Mouse (Mus musculus): Measurements from ENCODE around the gene Llgl1. TPM values are rescaled to one million over a fixed set of nuclear protein-coding genes. Genes with fewer than 3 reads are reported as not detected.

Gene Llgl1
- total RNA-seq, 2 experiments from 2014 or later = 42.5 to 47.3 TPM

DNA sequence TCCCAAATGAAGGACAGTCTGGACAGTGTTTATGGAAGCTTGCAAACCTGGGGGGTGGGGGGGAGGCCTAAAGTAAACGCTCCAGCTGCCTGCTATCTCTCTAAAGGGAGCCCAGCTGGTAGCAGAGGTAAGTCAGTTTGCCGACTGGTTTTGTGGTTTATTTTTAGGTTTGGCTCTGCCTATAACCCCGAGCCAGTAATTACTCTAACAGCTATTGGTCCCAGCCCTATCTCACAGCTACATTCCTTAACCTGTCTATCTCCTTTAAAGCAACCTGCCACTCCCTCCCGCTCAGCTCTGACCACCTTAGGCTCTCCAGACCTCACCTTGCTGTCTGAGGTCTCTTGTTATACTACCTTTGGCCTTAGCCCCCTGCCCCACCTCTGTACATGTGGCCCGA lies 19.7 kb downstream of the Llgl1 start:
- no peak for DNase-seq (ENCODE audit: low spot score in 2 of 2)

DNA sequence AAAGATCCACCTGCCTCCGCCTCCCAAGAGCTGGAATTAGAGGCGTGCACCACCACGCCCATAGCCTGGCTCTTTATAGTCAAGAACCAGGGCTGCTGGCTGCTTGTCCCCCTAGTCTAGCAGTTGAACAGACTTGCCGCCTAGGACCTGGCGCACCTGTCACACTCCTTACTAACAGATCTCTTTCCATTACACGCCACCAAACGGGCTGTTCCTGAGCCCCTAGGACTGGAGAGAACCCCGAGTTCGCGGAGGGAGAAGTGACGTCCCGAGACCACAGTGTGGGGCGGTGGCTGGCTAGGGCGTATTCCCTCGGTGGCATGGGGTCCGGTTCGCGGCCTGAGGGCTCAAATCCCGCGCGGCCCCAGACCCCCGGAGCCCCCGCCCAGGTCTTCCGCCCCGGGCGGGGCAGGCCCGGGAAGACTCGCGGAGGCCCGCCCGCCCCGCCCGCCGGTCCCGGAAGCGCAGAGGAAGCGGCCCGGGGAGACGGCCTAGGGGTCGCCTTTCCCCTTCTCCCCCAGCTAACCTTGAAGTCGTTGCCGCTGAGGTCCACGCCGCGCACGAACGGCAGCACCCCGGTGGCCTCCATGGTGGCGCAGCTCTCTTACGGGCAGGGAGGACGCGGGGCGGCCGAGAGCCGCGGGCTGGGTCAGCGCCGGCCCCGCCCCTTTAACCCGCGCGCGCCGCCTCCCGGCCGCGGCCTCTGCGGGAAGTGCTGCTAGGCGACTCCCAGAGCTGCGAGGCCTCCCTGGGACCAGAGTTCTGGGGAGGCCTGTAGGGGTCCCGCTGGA lies 27.3 kb downstream of the Llgl1 start, which contains the start of gene Flii:
Gene Flii (minus strand): TSS at position 663 of the 791 bp plus-strand sequence.
- peak; percentile 73 to 85 for DNase-seq (ENCODE audit: low spot score in 2 of 2)

DNA sequence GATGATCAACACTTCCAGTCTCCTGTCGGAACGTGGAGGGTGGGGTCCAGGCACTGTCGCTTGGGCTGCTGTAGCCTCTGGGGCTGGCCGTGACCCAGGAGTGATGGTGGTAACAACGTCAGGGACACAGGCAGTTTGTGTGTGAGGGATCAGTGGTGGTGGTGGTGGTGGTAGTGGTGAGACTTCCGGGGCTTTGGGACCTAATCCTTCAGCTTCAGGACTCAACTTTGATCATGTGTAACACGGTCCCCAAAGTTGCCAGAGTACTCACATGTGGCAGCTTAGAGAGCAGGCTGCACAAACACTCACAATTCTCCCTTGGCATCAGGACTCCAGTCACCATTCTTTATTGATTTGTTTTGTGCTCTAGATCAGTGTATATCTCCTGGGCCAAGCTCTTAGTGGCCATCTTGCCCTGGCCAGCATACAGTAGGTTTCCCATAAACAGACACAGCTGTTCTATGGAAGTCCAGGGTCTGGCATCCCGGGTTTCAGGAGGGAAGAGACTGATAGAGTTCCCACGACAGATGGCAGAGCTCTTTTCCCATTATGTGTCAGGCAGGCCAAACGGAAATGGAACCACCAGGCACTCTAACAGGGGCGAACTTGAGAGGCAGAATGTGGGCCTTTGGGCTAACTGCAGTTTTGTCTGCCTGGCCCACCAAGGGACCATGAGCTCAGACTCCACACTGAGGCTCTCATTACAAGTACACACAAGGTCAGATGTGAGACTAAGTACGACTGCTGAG lies 28.0 kb downstream of the Llgl1 start:
- peak; percentile 18 to 34 for DNase-seq (ENCODE audit: low spot score in 2 of 2)

DNA sequence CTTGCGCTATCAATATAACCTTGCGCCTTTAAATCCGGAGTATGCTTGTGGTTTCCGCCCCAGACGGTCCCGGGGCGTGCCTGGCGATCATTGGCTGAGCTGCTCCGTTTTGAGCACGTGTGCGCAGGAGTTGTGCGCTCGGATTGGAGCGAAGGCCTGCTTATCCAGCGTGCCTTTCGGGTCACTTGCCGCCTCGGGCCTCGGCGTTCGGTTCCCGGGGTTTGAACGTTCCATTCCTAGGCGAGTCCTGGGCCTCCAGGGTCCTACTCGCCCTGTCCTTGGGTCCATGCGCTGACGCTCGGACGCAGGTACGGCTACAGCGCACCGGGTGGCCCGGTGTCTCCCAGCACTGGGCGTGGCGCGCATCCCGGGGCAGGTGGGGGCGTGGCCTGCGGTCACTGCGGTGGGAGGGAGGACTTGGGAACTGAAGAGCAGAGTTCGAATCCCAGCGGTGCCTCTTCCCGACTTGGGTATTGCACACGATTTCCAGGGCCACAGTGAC lies 28.8 kb downstream of the Llgl1 start, which contains the start of gene Mief2:
Gene Mief2 (plus strand): TSS at position 139 of the 502 bp plus-strand sequence.
- peak; percentile 90 to 93 for DNase-seq (ENCODE audit: low spot score in 2 of 2)

DNA sequence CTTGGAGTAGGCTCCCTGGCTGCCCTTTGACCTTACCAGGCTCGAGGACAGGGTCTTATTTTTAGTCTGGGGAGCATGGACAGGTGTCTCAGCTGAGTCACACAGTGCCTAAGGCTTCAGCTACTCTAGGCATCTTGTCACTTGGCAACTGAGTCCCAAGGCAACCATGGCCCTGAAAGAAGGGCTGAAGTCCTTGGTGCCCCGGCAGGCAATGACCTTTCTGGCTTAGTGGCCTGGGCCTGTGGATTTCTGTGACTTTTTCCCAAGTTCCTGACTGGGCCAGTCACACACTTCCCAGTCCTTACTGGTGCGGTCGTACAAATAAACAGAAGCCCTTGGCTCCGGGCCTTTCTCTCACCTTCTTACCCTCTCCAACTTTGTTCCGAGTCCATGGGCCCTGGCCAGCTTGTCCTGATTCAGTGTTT lies 29.7 kb downstream of the Llgl1 start:
- peak in 1 of 2 experiments; percentile 5 for DNase-seq (ENCODE audit: low spot score in 2 of 2)

DNA sequence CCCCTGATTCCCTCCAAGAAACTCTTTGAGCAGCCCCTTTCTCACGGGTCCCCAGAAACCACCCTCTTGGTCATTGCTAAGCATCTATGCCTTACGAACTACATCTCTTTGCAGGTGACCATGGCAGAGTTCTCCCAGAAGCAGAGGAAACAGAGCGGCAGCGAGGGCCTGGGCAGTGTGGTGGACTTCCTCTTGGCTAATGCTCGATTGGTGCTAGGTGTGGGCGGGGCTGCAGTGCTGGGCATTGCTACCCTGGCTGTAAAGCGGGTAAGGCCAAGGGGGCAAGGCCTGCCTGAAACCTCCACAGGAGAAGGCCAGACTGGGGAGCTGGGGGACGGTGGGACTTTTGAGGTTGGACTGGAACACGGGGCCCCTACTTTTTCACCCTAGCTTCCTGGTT lies 30.6 kb downstream of the Llgl1 start:
- peak in 1 of 2 experiments; percentile 3 for DNase-seq (ENCODE audit: low spot score in 2 of 2)

DNA sequence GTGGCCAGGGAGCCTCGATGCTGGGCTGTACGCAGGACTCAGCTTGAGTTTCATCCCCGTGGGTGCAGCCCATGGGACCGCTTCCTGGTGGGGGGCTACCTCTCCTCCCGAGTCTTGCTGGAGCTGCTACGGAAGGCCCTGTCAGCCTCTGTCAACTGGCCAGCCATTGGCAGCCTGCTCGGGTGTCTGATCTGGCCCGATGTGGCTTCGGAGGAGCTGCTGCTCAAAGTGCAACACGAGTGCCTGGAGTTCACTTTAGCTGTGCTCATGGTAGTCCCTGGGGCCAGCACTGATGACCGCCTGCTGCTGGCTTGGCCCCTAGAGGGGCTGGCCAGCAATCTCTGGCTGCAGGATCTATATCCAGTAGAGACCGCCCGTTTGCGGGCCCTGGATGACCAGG lies 31.7 kb downstream of the Llgl1 start:
- peak in 1 of 2 experiments; percentile 3 for DNase-seq (ENCODE audit: low spot score in 2 of 2)

DNA sequence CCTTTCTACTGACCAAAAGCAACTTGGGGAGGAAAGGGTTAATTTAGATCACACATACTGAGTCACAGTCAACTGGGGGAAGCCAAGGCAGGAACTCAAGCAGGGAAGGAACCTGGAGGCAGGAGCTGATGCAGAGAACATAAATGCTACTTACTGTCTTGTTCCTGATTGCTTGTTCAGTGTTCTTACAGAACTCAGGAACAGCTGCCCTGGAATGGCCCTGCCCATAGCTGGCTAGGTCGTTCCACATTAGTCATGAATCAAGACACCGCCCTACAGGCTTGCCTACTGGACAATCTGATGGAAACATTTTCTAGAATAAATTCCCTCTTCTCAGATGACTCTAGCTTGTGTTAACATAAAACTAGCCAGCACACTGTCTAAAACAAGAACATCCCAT lies 34.7 kb downstream of the Llgl1 start:
- DNase-seq (ENCODE audit: low spot score in 2 of 2) = no peak

DNA sequence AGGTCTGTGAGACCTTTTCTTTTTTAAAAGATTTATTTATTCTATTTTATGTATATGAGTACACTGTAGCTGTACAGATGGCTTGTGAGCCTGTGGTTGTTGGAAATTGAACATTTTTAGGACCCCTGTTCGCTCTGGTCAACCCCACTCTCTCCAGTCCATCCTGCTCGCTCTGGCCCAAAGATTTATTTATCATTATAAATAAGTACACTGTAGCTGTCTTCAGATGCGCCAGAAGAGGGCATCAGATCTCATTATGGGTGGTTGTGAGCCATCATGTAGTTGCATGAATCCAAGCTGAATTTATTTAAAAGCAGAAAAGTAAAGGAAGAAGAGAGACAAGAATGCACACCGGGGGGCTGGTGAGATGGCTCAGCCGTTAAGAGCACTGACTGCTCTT lies 35.7 kb downstream of the Llgl1 start:
- no peak for DNase-seq (ENCODE audit: low spot score in 2 of 2)

DNA sequence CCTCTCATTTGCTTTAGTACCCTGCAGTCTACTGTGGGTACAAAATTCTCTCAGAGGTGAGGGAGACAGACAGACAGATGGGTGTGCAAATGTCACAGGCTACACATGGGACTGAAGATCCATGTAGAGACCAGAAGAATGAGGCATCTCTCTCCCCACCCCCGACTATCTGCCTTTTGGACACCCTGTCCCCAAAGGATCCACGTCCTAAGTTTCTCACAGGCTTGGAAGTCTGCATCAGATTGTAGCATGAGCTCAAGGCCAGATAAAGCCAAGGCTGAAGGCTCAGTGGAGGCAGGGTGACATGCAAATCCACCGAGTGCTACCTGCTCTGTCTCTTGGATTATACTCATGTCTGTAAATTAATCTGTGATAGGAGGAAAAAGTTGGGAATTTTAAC lies 37.0 kb downstream of the Llgl1 start:
- DNase-seq (ENCODE audit: low spot score in 2 of 2) = no peak

DNA sequence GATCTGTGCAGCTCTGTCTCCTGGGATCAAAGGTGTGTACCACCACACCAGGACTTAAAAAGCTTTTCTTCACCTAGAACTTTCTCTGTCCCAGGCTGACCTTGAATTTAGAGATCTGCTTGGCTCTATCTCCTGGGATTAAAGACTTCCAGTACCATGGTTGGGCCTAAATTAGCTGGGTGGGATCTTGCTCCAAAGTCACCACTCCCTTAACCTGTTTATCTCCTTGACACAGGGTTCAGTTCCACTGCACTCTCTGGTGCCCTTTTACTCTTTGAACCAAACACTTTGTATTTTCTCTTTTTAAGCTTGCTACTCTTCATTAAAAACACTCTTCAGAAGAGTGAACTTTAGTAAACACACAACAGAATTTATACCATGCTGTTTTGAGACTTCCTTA lies 37.9 kb downstream of the Llgl1 start:
- no peak for DNase-seq (ENCODE audit: low spot score in 2 of 2)

DNA sequence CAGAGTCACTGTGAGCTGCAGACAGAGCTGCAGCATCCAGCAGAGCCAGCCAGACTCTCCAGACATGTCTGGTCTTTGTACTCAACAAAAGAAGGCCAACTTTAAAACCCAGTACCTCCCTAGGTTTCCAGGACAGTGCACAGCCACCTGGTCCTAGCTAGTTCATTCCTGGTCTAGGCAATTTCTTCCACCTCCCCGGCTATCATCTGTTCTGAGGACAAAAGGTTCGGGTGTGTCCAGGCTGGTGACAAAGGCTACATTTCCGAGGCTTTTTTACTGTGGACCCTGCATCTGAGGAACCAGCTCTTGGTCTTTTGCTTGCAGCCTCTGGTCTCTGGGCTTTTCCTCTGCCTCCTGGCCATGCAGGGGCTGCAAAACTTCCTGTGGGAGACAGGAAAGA lies 40.8 kb downstream of the Llgl1 start:
- DNase-seq (ENCODE audit: low spot score in 2 of 2) = no peak

DNA sequence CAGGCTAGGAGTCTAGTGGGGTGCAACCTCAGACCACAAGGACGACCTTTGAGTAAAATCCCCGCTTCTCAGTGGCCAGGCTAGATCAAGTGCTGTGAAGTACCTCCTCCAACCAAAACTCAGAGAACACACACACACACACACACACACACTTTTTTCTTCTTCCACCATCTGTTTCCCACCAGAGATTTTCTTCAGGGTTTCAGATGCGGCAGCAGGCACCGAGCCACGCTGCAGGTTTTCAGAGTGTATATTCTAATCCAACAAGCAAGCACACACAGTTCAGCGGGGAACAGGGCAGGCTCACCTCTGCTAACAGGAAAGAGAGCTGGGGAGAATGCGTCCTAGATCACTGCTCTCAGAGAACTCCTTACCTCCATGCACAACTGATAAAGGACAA lies 56.0 kb downstream of the Llgl1 start:
- no peak for DNase-seq (ENCODE audit: low spot score in 2 of 2)

DNA sequence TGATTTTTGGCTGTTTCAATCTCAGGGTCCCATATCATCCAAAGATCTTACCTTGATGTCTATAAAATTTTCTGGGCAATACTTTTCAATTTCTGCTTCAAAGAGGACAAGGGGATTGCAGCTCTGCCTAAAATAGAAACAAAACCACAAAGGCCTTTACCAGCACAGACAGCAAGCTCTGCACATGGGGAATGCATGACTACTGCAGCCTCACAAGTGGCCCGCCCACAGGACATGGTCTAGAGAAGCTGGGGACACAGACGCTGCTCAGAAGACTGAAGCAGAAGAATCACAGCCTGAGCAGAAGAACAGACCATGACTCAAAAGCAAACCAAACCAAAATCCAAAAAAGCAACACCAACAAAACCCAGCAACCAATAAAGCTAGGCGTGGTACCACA lies 62.2 kb downstream of the Llgl1 start:
- no peak for DNase-seq (ENCODE audit: low spot score in 2 of 2)

Small RNAs within 50 kb of the gene (microRNA-seq; reads per million reads assigned to microRNA genes)
- 2.7 to 4.0 reads per million in 2 experiments for gene Mir5100

Other genes with a start within 250 kb of the Llgl1 start
- gene Drg2, start 245.1 kb upstream of the Llgl1 start, total RNA-seq (2021) = 10 to 100 TPM; 64.2 to 73.8 TPM
- gene Myo15, start 230.4 kb upstream of the Llgl1 start, total RNA-seq (2021) = under 1 TPM; 0.13 to 0.18 TPM
- 10 to 100 TPM; 39.0 to 40.1 TPM for gene Alkbh5, start 163.3 kb upstream of the Llgl1 start, total RNA-seq (2021)
- 10 to 100 TPM; 54.7 to 57.8 TPM for gene Flii, start 27.5 kb downstream of the Llgl1 start, total RNA-seq (2021)
- 10 to 100 TPM; 25.4 to 27.7 TPM for gene Mief2, start 28.7 kb downstream of the Llgl1 start, total RNA-seq (2021)
- 1 to 10 TPM; 5.8 to 6.1 TPM for gene Top3a, start 77.6 kb downstream of the Llgl1 start, total RNA-seq (2021)
- gene Smcr8, start 77.8 kb downstream of the Llgl1 start, total RNA-seq (2021) = 10 to 100 TPM; 22.1 to 23.6 TPM
- 1 to 10 TPM; 3.9 to 7.1 TPM for gene Shmt1, start 112.0 kb downstream of the Llgl1 start, total RNA-seq (2021)
- gene Dhrs7b, start 130.9 kb downstream of the Llgl1 start, total RNA-seq (2021) = 10 to 100 TPM; 26.1 to 27.4 TPM
- gene Tmem11, start 179.5 kb downstream of the Llgl1 start, total RNA-seq (2021) = 10 to 100 TPM; 22.9 to 25.5 TPM
- gene Natd1, start 215.0 kb downstream of the Llgl1 start, total RNA-seq (2021) = 10 to 100 TPM; 13.3 to 16.8 TPM
- gene Map2k3, start 232.3 kb downstream of the Llgl1 start, total RNA-seq (2021) = 10 to 100 TPM; 15.9 to 16.6 TPM